Comparison of ENCODE assay signal across 9 mouse cellular contexts in the genomic region with DNA sequence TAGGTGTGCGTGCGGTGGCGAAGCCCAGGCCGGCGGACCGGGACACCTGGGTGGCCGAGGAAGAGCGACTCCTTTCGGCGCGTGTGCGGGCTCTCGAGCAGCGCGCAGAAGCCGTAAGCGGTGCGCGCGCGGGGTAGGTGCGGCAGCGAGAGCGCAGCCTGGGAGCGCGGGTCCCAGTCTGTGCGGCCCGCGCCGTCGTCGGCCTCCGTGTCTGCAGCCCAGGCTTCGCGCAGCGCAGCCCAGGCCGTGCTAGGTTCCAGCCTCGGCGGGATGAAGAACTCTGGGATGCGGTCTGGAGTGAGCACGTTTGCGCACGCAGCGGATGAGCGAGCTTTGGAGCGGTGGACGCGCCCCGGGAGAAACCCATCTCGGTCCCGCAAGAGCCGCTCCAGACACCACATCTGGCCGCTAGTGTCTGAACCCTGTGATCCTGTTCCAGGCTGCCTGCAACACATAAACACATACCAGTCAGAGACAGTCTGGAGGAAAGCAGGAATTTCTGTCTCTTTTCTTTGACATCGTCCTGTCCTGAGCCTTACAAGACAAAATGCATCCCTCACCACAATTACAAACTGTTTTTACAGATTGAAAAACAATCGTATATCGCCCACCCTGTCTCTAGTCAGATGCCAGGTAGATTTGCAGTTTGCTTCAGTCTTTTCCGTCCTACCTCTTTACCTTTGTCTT. TPM values are rescaled to one million over a fixed set of nuclear protein-coding genes. Genes with fewer than 3 reads are reported as not detected.
DNase-seq lines count a peak whose midpoint lies in the region; ATAC-seq lines count a peak whose summit lies in the region.
"Had no signal": no experiment of that assay in that cellular context is flagged by ENCODE, and none has a peak within 500 bp of the region (broad histone marks: within the 10 kb centered on the region; RNA-seq: fewer than 3 reads in every experiment).

No protein-coding gene starts in this region.

- H3K4me1 ChIP-seq in heart, embryonic 12.5 days (replicated peaks), result peaks cover 9% of the 10 kb centered on the region
- peaks cover 17% of the 10 kb centered on the region for H3K4me1 ChIP-seq in embryonic facial prominence, embryonic 13.5 days
- H3K4me1 ChIP-seq in intestine, embryonic 15.5 days (replicated peaks), result peaks cover 12% of the 10 kb centered on the region
- peaks cover 18% of the 10 kb centered on the region for H3K4me1 ChIP-seq in midbrain, embryonic 12.5 days

- 0 out of 2 replicates have a peak, but pooled peaks have one; percentile 17 for ATAC-seq in heart, embryonic 12.5 days (ENCODE audit: insufficient number of reproducible peaks, low FRiP score)
- peak; percentile 61; the same call in 1 of the 2 replicates for ATAC-seq in embryonic facial prominence, embryonic 13.5 days (ENCODE audit: insufficient number of reproducible peaks, insufficient read depth, low FRiP score, low TSS enrichment, low read depth)
- peak; percentile 59 for ATAC-seq in intestine, embryonic 15.5 days
- ATAC-seq in midbrain, embryonic 12.5 days (ENCODE audit: low FRiP score, low read depth), result no peak; the same call in 1 of the 2 replicates

- peak overlapping the region; percentile 75 for H3K4me3 ChIP-seq in heart, embryonic 12.5 days
- peak overlapping the region; percentile 60 for H3K4me3 ChIP-seq in embryonic facial prominence, embryonic 13.5 days
- H3K4me3 ChIP-seq in intestine, embryonic 15.5 days (replicated peaks), result peak overlapping the region; percentile 56
- H3K4me3 ChIP-seq in midbrain, embryonic 12.5 days, result peak overlapping the region; percentile 53

- H3K9me3 ChIP-seq in heart, embryonic 12.5 days (replicated peaks), result peaks cover 2% of the 10 kb centered on the region; the same call in 1 of the 2 replicates
- no peaks in the 10 kb centered on the region for H3K9me3 ChIP-seq in embryonic facial prominence, embryonic 13.5 days
- no peaks in the 10 kb centered on the region for H3K9me3 ChIP-seq in intestine, embryonic 15.5 days
- H3K9me3 ChIP-seq in midbrain, embryonic 12.5 days, result no peaks in the 10 kb centered on the region

- peaks cover 43% of the 10 kb centered on the region for H3K27me3 ChIP-seq in heart, embryonic 12.5 days (replicated peaks)
- H3K27me3 ChIP-seq in embryonic facial prominence, embryonic 13.5 days, result peaks cover 50% of the 10 kb centered on the region
- H3K27me3 ChIP-seq in intestine, embryonic 15.5 days (replicated peaks), result peaks cover 25% of the 10 kb centered on the region
- peaks cover 56% of the 10 kb centered on the region for H3K27me3 ChIP-seq in midbrain, embryonic 12.5 days

- intact Hi-C loops in heart, postnatal 36 days (cut with DNase I), result loop anchor here (5.0 kb wide), 1 partner anchor 141 kb away; no protein-coding TSS in a partner anchor

- H3K27ac ChIP-seq in heart, embryonic 12.5 days (ENCODE audit: poor library complexity, severe bottlenecking), result no peak overlapping the region
- H3K27ac ChIP-seq in embryonic facial prominence, embryonic 13.5 days, result no peak overlapping the region
- no peak overlapping the region for H3K27ac ChIP-seq in intestine, embryonic 15.5 days
- H3K27ac ChIP-seq in midbrain, embryonic 12.5 days (replicated peaks), result no peak overlapping the region

- peak overlapping the region; percentile 99 for H3K4me2 ChIP-seq in heart, embryonic 12.5 days
- peak overlapping the region; percentile 94 for H3K4me2 ChIP-seq in embryonic facial prominence, embryonic 13.5 days
- peak overlapping the region; percentile 98 for H3K4me2 ChIP-seq in intestine, embryonic 15.5 days (replicated peaks)
- peak overlapping the region; percentile 67 for H3K4me2 ChIP-seq in midbrain, embryonic 12.5 days (replicated peaks)

- no peaks in the 10 kb centered on the region for H3K36me3 ChIP-seq in heart, embryonic 12.5 days
- H3K36me3 ChIP-seq in embryonic facial prominence, embryonic 13.5 days, result no peaks in the 10 kb centered on the region
- H3K36me3 ChIP-seq in intestine, embryonic 15.5 days, result no peaks in the 10 kb centered on the region
- H3K36me3 ChIP-seq in midbrain, embryonic 12.5 days, result no peaks in the 10 kb centered on the region

- no peak for DNase-seq in heart, postnatal 36 days
- peak; percentile 53 for DNase-seq in MN1 (ENCODE audit: low spot score)
- no peak for DNase-seq in thymus, adult 18-20 months
- no peak for DNase-seq in left cerebral cortex, adult 11 months (ENCODE audit: low spot score)

- H3K9ac ChIP-seq in heart, embryonic 12.5 days, result peak overlapping the region; percentile 77
- H3K9ac ChIP-seq in embryonic facial prominence, embryonic 13.5 days, result peak overlapping the region; percentile 67
- peak overlapping the region; percentile 46 for H3K9ac ChIP-seq in intestine, embryonic 15.5 days
- H3K9ac ChIP-seq in midbrain, embryonic 12.5 days (replicated peaks), result peak overlapping the region; percentile 34; the same call in 1 of the 2 replicates

- WGBS in heart, embryonic 12.5 days, result under 1% methylated on average over 57 of the region's 57 CpGs
- WGBS in embryonic facial prominence, embryonic 13.5 days, result under 1% methylated on average over 52 of the region's 57 CpGs
- 1% methylated on average over 57 of the region's 57 CpGs for WGBS in intestine, embryonic 15.5 days
- under 1% methylated on average over 49 of the region's 57 CpGs for WGBS in midbrain, embryonic 12.5 days

RNA-seq across cellular contexts. Expression of a gene that starts 0.6 kb away (rescaled TPM):
- polyA plus RNA-seq in heart, embryonic 12.5 days (2016; fragmentation: Nextera tagmentation; extraction: Ambion mirVana), result 0.22 and 0.28 TPM in 2 replicates
- not detected for total RNA-seq in heart, postnatal 36 days (2021)
- polyA plus RNA-seq in embryonic facial prominence, embryonic 13.5 days (2015; fragmentation: Nextera tagmentation; extraction: Ambion mirVana), result 0.49 TPM in 1 of 2 replicates, not detected in the other
- 1.1 and 1.2 TPM in 2 replicates for polyA plus RNA-seq in intestine, embryonic 15.5 days (2015; fragmentation: Nextera tagmentation; extraction: Ambion mirVana)
- polyA plus RNA-seq in midbrain, embryonic 12.5 days (2016; fragmentation: Nextera tagmentation; extraction: Ambion mirVana), result 0.17 TPM in 1 of 2 replicates, not detected in the other
- total RNA-seq: left cerebral cortex, postnatal 25 days had no signal

RNA-seq across cellular contexts. Expression of a gene that starts 8.7 kb away (rescaled TPM):
- 6.3 and 7.0 TPM in 2 replicates for polyA plus RNA-seq in heart, embryonic 12.5 days (2016; fragmentation: Nextera tagmentation; extraction: Ambion mirVana)
- total RNA-seq in heart, postnatal 36 days (2021), result 10 to 100 TPM; 48.0 to 48.6 TPM
- polyA plus RNA-seq in embryonic facial prominence, embryonic 13.5 days (2015; fragmentation: Nextera tagmentation; extraction: Ambion mirVana), result 4.8 and 5.0 TPM in 2 replicates
- polyA plus RNA-seq in intestine, embryonic 15.5 days (2015; fragmentation: Nextera tagmentation; extraction: Ambion mirVana), result 5.2 and 5.6 TPM in 2 replicates
- polyA plus RNA-seq in midbrain, embryonic 12.5 days (2016; fragmentation: Nextera tagmentation; extraction: Ambion mirVana), result 7.8 and 10.4 TPM in 2 replicates
